Mouse (Mus musculus) forebrain, embryonic 16.5 days (tissue): ENCODE results near the gene Gm49320. TPM values are rescaled to one million over a fixed set of nuclear protein-coding genes. Genes with fewer than 3 reads are reported as not detected.

Experiments used
- ATAC-seq: fragments of 200-750 bp; cut with Nextera tagmentation; 2 replicates; pipeline ENCODE4 v1.8.0; 2017; ENCODE audit warnings: mild to moderate bottlenecking, moderate library complexity
- H3K27ac ChIP-seq: fragments of 300-500 bp; sonication (generic); 2 replicates; pipeline ENCODE4 v1.5.1; 2014; ENCODE audit warnings: low read length, control low read depth
- H3K27me3 ChIP-seq: fragments of 300-500 bp; sonication (generic); replicated peaks from 2 replicates; pipeline ENCODE4 v1.6.1; 2014; ENCODE audit warnings: low read length; ENCODE audit not compliant: control insufficient read depth, insufficient read depth
- H3K36me3 ChIP-seq: fragments of 300-500 bp; sonication (generic); 2 replicates; pipeline ENCODE4 v1.6.1; 2014; ENCODE audit not compliant: control insufficient read depth, insufficient read depth
- H3K4me1 ChIP-seq: fragments of 300-500 bp; sonication (generic); replicated peaks from 2 replicates; pipeline ENCODE4 v1.6.1; 2014; ENCODE audit warnings: low read length; ENCODE audit not compliant: control insufficient read depth, insufficient read depth
- H3K4me2 ChIP-seq: fragments of 300-500 bp; sonication (generic); 2 replicates; pipeline ENCODE4 v1.6.1; 2014; ENCODE audit warnings: mild to moderate bottlenecking, low read length, control low read depth
- H3K4me3 ChIP-seq: fragments of 300-500 bp; sonication (generic); replicated peaks from 2 replicates; pipeline ENCODE4 v1.5.1; 2014; ENCODE audit warnings: mild to moderate bottlenecking, low read length, control low read depth
- H3K9ac ChIP-seq: fragments of 300-500 bp; sonication (generic); replicated peaks from 2 replicates; pipeline ENCODE4 v1.6.1; 2014; ENCODE audit warnings: low read depth, low read length, control low read depth
- H3K9me3 ChIP-seq: fragments of 300-500 bp; sonication (generic); 2 replicates; pipeline ENCODE4 v1.6.1; 2016; ENCODE audit warnings: low read length; ENCODE audit not compliant: control insufficient read depth
- whole genome bisulfite sequencing: fragments of 180-500 bp; shearing (Covaris S2); extraction: QIAGEN DNeasy Blood & Tissue Kit; methylation state at CpG from one replicate; pipeline ENCODE4 v1.1.7; 2014; 5-methylcytosine and 5-hydroxymethylcytosine counted together
- polyA plus RNA-seq: library from polyadenylated mRNA; unstranded; fragments of >200 nt; fragmentation: Nextera tagmentation; extraction: Ambion mirVana; gene quantifications from 2 replicates; pipeline ENCODE4 v1.2.1, GENCODE M21; 2015

Gene Gm49320
- 0.98 and 1.3 TPM in 2 replicates for polyA plus RNA-seq

GRCm38 (mm10) chr8:4238434-4239192 lies at the start of gene Gm49320, which contains the start of gene Map2k7:
TSS of gene Gm49320 (plus strand) at chr8:4238865.
TSS of gene Map2k7 (plus strand) at chr8:4238740.
- Histone ChIP-seq H3K9ac (peak within 1 kb of the TSS; percentile 85), H3K4me3 (peak within 1 kb of the TSS; percentile 77), H3K9me3 (no peaks in the 10 kb centered on the region), H3K27ac (peak within 1 kb of the TSS; percentile 89), H3K4me2 (peak within 1 kb of the TSS; percentile 69), H3K27me3 (no peaks in the 10 kb centered on the region), H3K36me3 (peaks cover 5% of the 10 kb centered on the region; the same call in 1 of the 2 replicates), H3K4me1 (peaks cover 26% of the 10 kb centered on the region)
- WGBS: under 1% methylated on average over 66 of the region's 71 CpGs
- peak; percentile 94 for ATAC-seq

DNA sequence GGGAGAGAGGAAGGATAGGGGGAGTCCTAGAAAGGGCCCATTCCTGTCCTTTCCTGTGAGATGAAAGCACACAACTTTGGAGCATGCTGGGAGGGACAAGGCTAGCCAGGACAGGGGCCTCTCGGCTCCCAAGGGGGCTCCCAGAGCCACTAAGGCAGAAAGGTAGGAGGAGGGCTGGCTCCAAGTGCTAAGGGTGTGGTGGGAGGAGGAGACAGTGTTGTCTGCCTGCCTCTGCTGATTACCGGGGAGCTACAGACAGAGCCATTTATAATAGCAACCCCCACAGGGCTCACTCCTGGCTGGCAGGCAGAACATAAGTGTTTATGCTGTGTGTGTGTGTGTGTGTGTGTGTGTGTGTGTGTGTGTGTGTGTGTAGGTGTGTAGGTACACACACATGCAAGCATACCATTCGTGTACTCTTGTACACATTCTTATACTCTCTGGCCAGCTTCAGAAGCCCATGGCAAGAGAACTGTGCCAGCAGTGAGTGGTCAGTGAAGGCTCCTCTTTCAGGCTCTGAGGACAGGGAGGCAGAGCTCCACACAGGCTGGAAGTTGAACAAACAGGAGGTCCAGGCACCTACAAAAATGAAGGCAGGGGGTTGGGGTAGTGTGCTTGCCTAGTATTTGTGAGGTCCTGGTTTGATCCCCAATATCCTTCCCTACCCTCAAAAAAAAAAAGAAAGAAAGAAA lies 49.5 kb upstream of the Gm49320 start:
- H3K27ac ChIP-seq: no peak overlapping the region
- peaks cover 16% of the 10 kb centered on the region for H3K4me1 ChIP-seq
- H3K4me3 ChIP-seq: no peak overlapping the region
- no peaks in the 10 kb centered on the region for H3K27me3 ChIP-seq
- no peak for ATAC-seq
- no peaks in the 10 kb centered on the region for H3K9me3 ChIP-seq
- H3K4me2 ChIP-seq: no peak overlapping the region
- no peak overlapping the region for H3K9ac ChIP-seq
- H3K36me3 ChIP-seq: peaks cover 34% of the 10 kb centered on the region
- 37% methylated on average over 3 of the region's 3 CpGs for WGBS

DNA sequence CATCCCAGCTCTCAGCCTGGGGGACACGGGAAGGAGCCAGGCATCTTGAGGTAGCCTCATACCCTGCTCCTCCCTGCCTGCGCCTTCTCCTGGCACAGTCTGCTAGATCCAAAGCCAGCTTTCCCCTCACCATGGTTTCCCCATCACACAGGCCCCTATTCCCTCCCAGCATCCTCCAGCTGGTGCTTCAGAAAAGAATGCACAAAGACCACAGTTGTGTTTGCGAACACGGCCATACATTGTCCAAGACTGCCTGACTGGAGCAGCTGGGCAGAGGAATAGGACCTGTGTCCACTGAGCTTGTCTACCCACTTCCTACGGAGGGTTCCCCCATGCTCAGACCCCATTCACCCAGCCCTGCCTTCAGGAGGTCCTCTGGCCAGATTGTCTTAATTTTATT lies 46.4 kb upstream of the Gm49320 start:
- Histone ChIP-seq H3K9ac (no peak overlapping the region), H3K4me1 (peaks cover 16% of the 10 kb centered on the region), H3K4me3 (no peak overlapping the region), H3K36me3 (peaks cover 16% of the 10 kb centered on the region; the same call in 1 of the 2 replicates), H3K9me3 (no peaks in the 10 kb centered on the region), H3K4me2 (no peak overlapping the region), H3K27ac (peak overlapping the region; percentile 68), H3K27me3 (no peaks in the 10 kb centered on the region)
- WGBS: 31% methylated on average over 5 of the region's 5 CpGs
- peak; percentile 66 for ATAC-seq

GRCm38 (mm10) chr8:4192807-4193587 lies 45.7 kb upstream of the Gm49320 start:
- H3K4me3 ChIP-seq: no peak overlapping the region
- H3K9me3 ChIP-seq: no peaks in the 10 kb centered on the region
- H3K4me1 ChIP-seq: peaks cover 16% of the 10 kb centered on the region
- H3K4me2 ChIP-seq: peak overlapping the region; percentile 5; the same call in 1 of the 2 replicates
- ATAC-seq: peak; percentile 77
- 3% methylated on average over 18 of the region's 18 CpGs for WGBS
- no peak overlapping the region; the same call in 1 of the 2 replicates for H3K9ac ChIP-seq
- H3K27me3 ChIP-seq: no peaks in the 10 kb centered on the region
- H3K27ac ChIP-seq: peak overlapping the region; percentile 68
- peaks cover 10% of the 10 kb centered on the region; the same call in 1 of the 2 replicates for H3K36me3 ChIP-seq

DNA sequence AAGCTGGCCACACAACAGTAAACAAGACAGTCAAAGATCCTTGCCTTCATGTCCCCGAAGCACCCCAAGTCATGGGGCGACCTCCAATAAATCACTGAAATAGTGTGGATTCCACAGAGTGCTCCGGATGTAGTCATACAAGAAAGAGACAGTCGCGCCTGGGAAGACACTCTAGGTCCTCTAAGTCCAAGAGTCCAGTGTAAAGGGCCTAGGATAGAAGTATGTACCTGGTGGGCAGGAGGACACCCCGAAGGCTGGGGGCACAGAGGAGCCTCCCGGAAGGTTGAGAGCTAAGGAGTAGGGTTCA lies 45.1 kb upstream of the Gm49320 start:
- Histone ChIP-seq H3K27me3 (no peaks in the 10 kb centered on the region), H3K36me3 (peaks cover 7% of the 10 kb centered on the region; the same call in 1 of the 2 replicates), H3K4me1 (peaks cover 16% of the 10 kb centered on the region), H3K4me2 (no peak overlapping the region), H3K9me3 (no peaks in the 10 kb centered on the region), H3K27ac (no peak overlapping the region), H3K9ac (no peak overlapping the region), H3K4me3 (no peak overlapping the region)
- ATAC-seq: peak; percentile 14
- 51% methylated on average over 7 of the region's 7 CpGs for WGBS

DNA sequence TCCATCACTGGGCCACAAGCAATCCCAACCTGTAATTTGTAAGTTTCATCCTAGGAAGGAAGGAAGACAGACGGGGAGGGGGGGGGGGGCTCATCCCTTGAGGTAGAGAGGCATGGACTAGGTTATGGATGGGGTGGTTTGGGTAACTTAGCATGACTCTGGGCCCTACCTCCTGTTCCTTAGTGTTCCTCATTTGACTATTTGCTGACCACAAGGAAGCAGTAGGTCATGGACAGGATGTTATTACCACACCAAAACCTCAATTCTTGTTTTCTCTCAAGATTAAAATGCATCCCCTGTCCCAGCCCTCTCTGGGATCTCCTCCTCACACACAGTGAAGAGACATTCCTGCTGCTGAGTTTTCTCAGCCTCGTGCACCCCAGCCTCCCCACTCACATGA lies 37.3 kb upstream of the Gm49320 start:
- 50% methylated on average over 2 of the region's 2 CpGs for WGBS

GRCm38 (mm10) chr8:4205246-4206123 lies 33.2 kb upstream of the Gm49320 start:
- Histone ChIP-seq H3K4me2 (no peak overlapping the region), H3K27ac (no peak overlapping the region), H3K4me1 (peaks cover 15% of the 10 kb centered on the region), H3K4me3 (no peak overlapping the region), H3K27me3 (peaks cover 4% of the 10 kb centered on the region; the same call in 1 of the 2 replicates), H3K9me3 (0 out of 2 replicates have a peak, but pooled peaks cover 3% of the 10 kb centered on the region), H3K36me3 (peaks cover 24% of the 10 kb centered on the region), H3K9ac (no peak overlapping the region)
- no peak for ATAC-seq
- 24% methylated on average over 38 of the region's 38 CpGs for WGBS

More for the DNA sequence above, 37.3 kb upstream of the Gm49320 start:
- no peaks in the 10 kb centered on the region for H3K9me3 ChIP-seq
- ATAC-seq: no peak
- peaks cover 16% of the 10 kb centered on the region for H3K36me3 ChIP-seq
- H3K4me1 ChIP-seq: peaks cover 4% of the 10 kb centered on the region
- H3K4me2 ChIP-seq: no peak overlapping the region
- no peak overlapping the region for H3K4me3 ChIP-seq
- H3K27me3 ChIP-seq: peaks cover 4% of the 10 kb centered on the region; the same call in 1 of the 2 replicates
- H3K9ac ChIP-seq: no peak overlapping the region
- H3K27ac ChIP-seq: no peak overlapping the region

- Histone ChIP-seq H3K27ac (no peak overlapping the region), H3K36me3 (peaks cover 27% of the 10 kb centered on the region), H3K9me3 (0 out of 2 replicates have a peak, but pooled peaks cover 3% of the 10 kb centered on the region), H3K9ac (peak overlapping the region; percentile 29), H3K4me3 (no peak overlapping the region), H3K27me3 (peaks cover 4% of the 10 kb centered on the region; the same call in 1 of the 2 replicates), H3K4me1 (peaks cover 15% of the 10 kb centered on the region), H3K4me2 (0 out of 2 replicates have a peak overlapping the region, but pooled peaks have one; percentile 5)
- 15% methylated on average over 43 of the region's 44 CpGs for WGBS
- no peak for ATAC-seq
Measured at GRCm38 (mm10) chr8:4206182-4207015, 32.3 kb upstream of the Gm49320 start.
